Mouse (Mus musculus) embryonic fibroblast, embryonic 13.5 days (primary cell): Measurements from ENCODE around the gene Ap1ar.

Source experiments
- CTCF ChIP-seq: IDR thresholded peaks from 2 replicates; pipeline ENCODE4 v1.5.1; 2011; ENCODE audit warnings: mild to moderate bottlenecking, control low read depth, low read length, moderate library complexity, borderline replicate concordance; ENCODE audit not compliant: insufficient read depth
- POLR2A ChIP-seq: IDR thresholded peaks from 2 replicates; pipeline ENCODE4 v1.6.1; 2011; ENCODE audit warnings: low read depth, mild to moderate bottlenecking, control low read depth, low read length, moderate library complexity

GRCm38 (mm10) chr3:127805071-127805470 is 32.3 kb downstream of the Ap1ar start:
- TF ChIP-seq POLR2A (no peak), CTCF (no peak)
